Mouse (Mus musculus) MEL (cell line): ENCODE results near the gene Pdlim4.

ENCODE experiments used
- CTCF ChIP-seq, 3 experiments: IDR thresholded peaks in 2 of 3; conservative IDR thresholded peaks in 1 of 3; 2 replicates each; pipeline ENCODE4 v1.5.1; 2011 to 2012; ENCODE audit warnings: low read length in 3 of 3, low read depth in 2 of 3, mild to moderate bottlenecking in 2 of 3, improper control_type of control experiment in 1 of 3, inconsistent platforms in 1 of 3, mixed read lengths in 1 of 3, moderate library complexity in 1 of 3; ENCODE audit not compliant: control insufficient read depth in 1 of 3, insufficient read depth in 1 of 3, poor library complexity in 1 of 3, severe bottlenecking in 1 of 3
- EP300 ChIP-seq, 2 experiments: IDR thresholded peaks; 2 replicates each; pipeline ENCODE4 v1.6.1; 2011; ENCODE audit warnings: improper control_type of control experiment in 2 of 2, low read length in 2 of 2, low read depth in 1 of 2, mild to moderate bottlenecking in 1 of 2

- TF ChIP-seq CTCF (IDR thresholded peaks at IDR 0.05 in 2 of 3, conservative IDR thresholded peaks at IDR 0.05 in 1 of 3; ENCODE audit: control insufficient read depth in 1 of 3, insufficient read depth in 1 of 3, low read depth in 2 of 3, low read length in 3 of 3, poor library complexity in 1 of 3, severe bottlenecking in 1 of 3) (no peak), EP300 (IDR thresholded peaks at IDR 0.05; ENCODE audit: low read depth in 1 of 2, low read length in 2 of 2) (no peak)
Observed at GRCm38 (mm10) chr11:54114746-54115145, 45.9 kb upstream of the Pdlim4 start.
